In genomic region chr8:112596023-112596776, GRCm38 (mm10) we compare ENCODE assay signal across 19 mouse cellular contexts. TPM values are rescaled to one million over a fixed set of nuclear protein-coding genes. Genes with fewer than 3 reads are reported as not detected.
DNase-seq lines count a peak whose midpoint lies in the region; ATAC-seq and TF ChIP-seq lines count a peak whose summit lies in the region.
"Had no signal": no experiment of that assay in that cellular context is flagged by ENCODE, and none has a peak within 500 bp of the region (broad histone marks: within the 10 kb centered on the region; RNA-seq: fewer than 3 reads in every experiment).

No protein-coding gene starts in this region.

- no peak overlapping the region for H3K9ac ChIP-seq in hindbrain, postnatal 0 days (replicated peaks; ENCODE audit: low read length)
- no peak overlapping the region for H3K9ac ChIP-seq in hindbrain, embryonic 13.5 days
- H3K9ac ChIP-seq in forebrain, embryonic 13.5 days: no peak overlapping the region
- H3K9ac ChIP-seq in forebrain, embryonic 15.5 days (replicated peaks): no peak overlapping the region
- peak overlapping the region; percentile 26; the same call in 1 of the 2 replicates for H3K9ac ChIP-seq in midbrain, embryonic 16.5 days (ENCODE audit: low read depth, low read length)
- H3K9ac ChIP-seq: embryonic facial prominence, embryonic 13.5 days; limb, embryonic 15.5 days; liver, embryonic 15.5 days had no signal

- 50% methylated on average over 15 of the region's 15 CpGs for WGBS in hindbrain, postnatal 0 days
- WGBS in hindbrain, embryonic 13.5 days: 68% methylated on average over 15 of the region's 15 CpGs
- whole genome bisulfite sequencing in forebrain, embryonic 13.5 days: 45% methylated on average over 15 of the region's 15 CpGs
- WGBS in forebrain, embryonic 15.5 days: 41% methylated on average over 15 of the region's 15 CpGs
- 60% methylated on average over 15 of the region's 15 CpGs for WGBS in midbrain, embryonic 16.5 days

- no peaks in the 10 kb centered on the region for H3K27me3 ChIP-seq in hindbrain, postnatal 0 days (ENCODE audit: insufficient read depth, low read length)
- no peaks in the 10 kb centered on the region for H3K27me3 ChIP-seq in hindbrain, embryonic 13.5 days
- H3K27me3 ChIP-seq in forebrain, embryonic 13.5 days: no peaks in the 10 kb centered on the region
- no peaks in the 10 kb centered on the region for H3K27me3 ChIP-seq in forebrain, embryonic 15.5 days
- H3K27me3 ChIP-seq in midbrain, embryonic 16.5 days (ENCODE audit: control insufficient read depth, insufficient read depth, low read depth, low read length): no peaks in the 10 kb centered on the region
- H3K27me3 ChIP-seq: embryonic facial prominence, embryonic 13.5 days; limb, embryonic 15.5 days; liver, embryonic 15.5 days had no signal

- ATAC-seq in hindbrain, postnatal 0 days: peak; percentile 63
- no peak for ATAC-seq in hindbrain, embryonic 13.5 days (ENCODE audit: low FRiP score)
- ATAC-seq in forebrain, embryonic 13.5 days: no peak; the same call in 1 of the 2 replicates
- peak; percentile 46 for ATAC-seq in forebrain, embryonic 15.5 days (replicated peaks)
- ATAC-seq in midbrain, embryonic 16.5 days: peak; percentile 71; the same call in 1 of the 2 replicates
- no peak for ATAC-seq in megakaryocyte progenitor cell, adult 5-6 weeks (replicated peaks; ENCODE audit: poor library complexity)
- ATAC-seq: lung, postnatal 0 days had no signal

- H3K4me2 ChIP-seq in hindbrain, postnatal 0 days (ENCODE audit: low read depth, low read length): no peak overlapping the region
- no peak overlapping the region for H3K4me2 ChIP-seq in hindbrain, embryonic 13.5 days
- no peak overlapping the region for H3K4me2 ChIP-seq in forebrain, embryonic 13.5 days
- no peak overlapping the region for H3K4me2 ChIP-seq in forebrain, embryonic 15.5 days (replicated peaks)
- no peak overlapping the region for H3K4me2 ChIP-seq in midbrain, embryonic 16.5 days (ENCODE audit: low read length)
- H3K4me2 ChIP-seq: embryonic facial prominence, embryonic 13.5 days; limb, embryonic 15.5 days; liver, embryonic 15.5 days had no signal

- no peak overlapping the region for H3K4me3 ChIP-seq in hindbrain, postnatal 0 days (ENCODE audit: low read length)
- H3K4me3 ChIP-seq in hindbrain, embryonic 13.5 days: no peak overlapping the region
- H3K4me3 ChIP-seq in forebrain, embryonic 13.5 days: no peak overlapping the region
- no peak overlapping the region for H3K4me3 ChIP-seq in forebrain, embryonic 15.5 days
- no peak overlapping the region for H3K4me3 ChIP-seq in midbrain, embryonic 16.5 days (ENCODE audit: low read depth, low read length)
- H3K4me3 ChIP-seq: embryonic facial prominence, embryonic 13.5 days; limb, embryonic 15.5 days; liver, embryonic 15.5 days had no signal

- no peaks in the 10 kb centered on the region for H3K36me3 ChIP-seq in hindbrain, postnatal 0 days (ENCODE audit: insufficient read depth, low read length)
- no peaks in the 10 kb centered on the region for H3K36me3 ChIP-seq in hindbrain, embryonic 13.5 days
- H3K36me3 ChIP-seq in forebrain, embryonic 13.5 days (ENCODE audit: poor library complexity, severe bottlenecking): no peaks in the 10 kb centered on the region
- no peaks in the 10 kb centered on the region for H3K36me3 ChIP-seq in forebrain, embryonic 15.5 days
- no peaks in the 10 kb centered on the region for H3K36me3 ChIP-seq in midbrain, embryonic 16.5 days (ENCODE audit: control insufficient read depth, insufficient read depth, low read length)
- H3K36me3 ChIP-seq: embryonic facial prominence, embryonic 13.5 days; limb, embryonic 15.5 days; liver, embryonic 15.5 days had no signal

- no peaks in the 10 kb centered on the region for H3K4me1 ChIP-seq in hindbrain, postnatal 0 days (ENCODE audit: insufficient read depth, low read length)
- 0 out of 2 replicates have a peak, but pooled peaks cover 5% of the 10 kb centered on the region for H3K4me1 ChIP-seq in hindbrain, embryonic 13.5 days (replicated peaks)
- H3K4me1 ChIP-seq in forebrain, embryonic 13.5 days: peaks cover 6% of the 10 kb centered on the region; the same call in 1 of the 2 replicates
- peaks cover 10% of the 10 kb centered on the region for H3K4me1 ChIP-seq in forebrain, embryonic 15.5 days
- H3K4me1 ChIP-seq in midbrain, embryonic 16.5 days (ENCODE audit: control insufficient read depth, insufficient read depth, low read length): peaks cover 7% of the 10 kb centered on the region
- H3K4me1 ChIP-seq: embryonic facial prominence, embryonic 13.5 days; limb, embryonic 15.5 days; liver, embryonic 15.5 days had no signal

- H3K27ac ChIP-seq in hindbrain, postnatal 0 days: peak overlapping the region; percentile 58; the same call in 1 of the 2 replicates
- no peak overlapping the region for H3K27ac ChIP-seq in hindbrain, embryonic 13.5 days
- H3K27ac ChIP-seq in forebrain, embryonic 13.5 days: 0 out of 2 replicates have a peak overlapping the region, but pooled peaks have one; percentile 3
- no peak overlapping the region for H3K27ac ChIP-seq in forebrain, embryonic 15.5 days (replicated peaks)
- peak overlapping the region; percentile 50 for H3K27ac ChIP-seq in midbrain, embryonic 16.5 days (ENCODE audit: low read length)
- H3K27ac ChIP-seq: embryonic facial prominence, embryonic 13.5 days; limb, embryonic 15.5 days; liver, embryonic 15.5 days had no signal

- no peaks in the 10 kb centered on the region for H3K9me3 ChIP-seq in hindbrain, postnatal 0 days (ENCODE audit: low read length)
- no peaks in the 10 kb centered on the region for H3K9me3 ChIP-seq in hindbrain, embryonic 13.5 days
- no peaks in the 10 kb centered on the region for H3K9me3 ChIP-seq in forebrain, embryonic 13.5 days (replicated peaks)
- no peaks in the 10 kb centered on the region for H3K9me3 ChIP-seq in forebrain, embryonic 15.5 days
- H3K9me3 ChIP-seq in midbrain, embryonic 16.5 days (replicated peaks; ENCODE audit: control insufficient read depth, low read length, poor library complexity, severe bottlenecking): no peaks in the 10 kb centered on the region
- H3K9me3 ChIP-seq: embryonic facial prominence, embryonic 13.5 days; limb, embryonic 15.5 days; liver, embryonic 15.5 days had no signal

- peak; percentile 51 for DNase-seq in hindbrain, postnatal 0 days (ENCODE audit: low spot score)
- no peak for DNase-seq in gastrocnemius, postnatal 25 days
- DNase-seq: cerebellum, postnatal 14 days; gastrocnemius, postnatal 36 days; kidney, adult 11 months; kidney, postnatal 14 days; right cerebral cortex, postnatal 4 days; thymus, postnatal 4 days had no signal

- 0 out of 2 replicates have a peak, but pooled peaks have one; percentile 9 for TF ChIP-seq CTCF in hindbrain, postnatal 0 days (IDR thresholded peaks at IDR 0.05; ENCODE audit: low read depth)

RNA-seq across cellular contexts. Expression of gene Cntnap4, which starts 26.4 kb away (rescaled TPM):
- total RNA-seq in hindbrain, postnatal 0 days (2014; rRNA removed): 37.8 and 43.0 TPM in 2 replicates
- 15.8 and 16.6 TPM in 2 replicates for polyA plus RNA-seq in hindbrain, postnatal 0 days (2015; fragmentation: Nextera tagmentation; extraction: Ambion mirVana)
- 13.3 and 15.5 TPM in 2 replicates for polyA plus RNA-seq in hindbrain, embryonic 13.5 days (2015; fragmentation: Nextera tagmentation; extraction: Ambion mirVana)
- polyA plus RNA-seq in forebrain, embryonic 13.5 days (2015; fragmentation: Nextera tagmentation; extraction: Ambion mirVana): 6.2 and 8.4 TPM in 2 replicates
- 14.7 and 16.6 TPM in 2 replicates for polyA plus RNA-seq in forebrain, embryonic 15.5 days (2015; fragmentation: Nextera tagmentation; extraction: Ambion mirVana)
- polyA plus RNA-seq in midbrain, embryonic 16.5 days (2015; fragmentation: Nextera tagmentation; extraction: Ambion mirVana): 20.7 and 23.0 TPM in 2 replicates
- not detected for total RNA-seq in gastrocnemius, postnatal 25 days (2021)
- total RNA-seq in megakaryocyte progenitor cell, adult 5-6 weeks (2015): not detected in 2 replicates
- not detected in 2 replicates for total RNA-seq in megakaryocyte progenitor cell, adult 5-6 weeks (2017)
- total RNA-seq: adrenal gland, adult 18-20 months; hematopoietic stem cell, adult 5-6 weeks had no signal
- polyA plus RNA-seq: lung, postnatal 0 days had no signal

Comparison
In these comparisons a context has a peak if more than half of its experiments do, and no peak if none do; other contexts are left out.
1. ATAC-seq: peak in hindbrain, postnatal 0 days (single experiment), forebrain, embryonic 15.5 days (single experiment) and midbrain, embryonic 16.5 days (single experiment); none in hindbrain, embryonic 13.5 days (single experiment), forebrain, embryonic 13.5 days (single experiment) and megakaryocyte progenitor cell, adult 5-6 weeks (single experiment).
2. H3K27ac ChIP-seq: peak in hindbrain, postnatal 0 days (single experiment), forebrain, embryonic 13.5 days (single experiment) and midbrain, embryonic 16.5 days (single experiment); none in hindbrain, embryonic 13.5 days (single experiment) and forebrain, embryonic 15.5 days (single experiment).